ENCODE assay signal across 14 mouse cellular contexts in genomic region chr1:171501016-171501610, GRCm38 (mm10). TPM values are rescaled to one million over a fixed set of nuclear protein-coding genes. Genes with fewer than 3 reads are reported as not detected.
A peak's percentile ranks its signal among the peaks of the same experiment; 100 is the strongest.
DNase-seq lines count a peak whose midpoint lies in the region; ATAC-seq and TF ChIP-seq lines count a peak whose summit lies in the region.
"Had no signal": no experiment of that assay in that cellular context is flagged by ENCODE, and none has a peak within 500 bp of the region (broad histone marks: within the 10 kb centered on the region; RNA-seq: fewer than 3 reads in every experiment).

No protein-coding gene starts in this region.

- H3K27me3 ChIP-seq in heart, embryonic 12.5 days (replicated peaks) = no peaks in the 10 kb centered on the region
- no peaks in the 10 kb centered on the region for H3K27me3 ChIP-seq in kidney, embryonic 15.5 days
- no peaks in the 10 kb centered on the region for H3K27me3 ChIP-seq in ES-Bruce4 (ENCODE audit: control insufficient read depth, insufficient read depth, low read length, poor library complexity, severe bottlenecking)
- no peaks in the 10 kb centered on the region for H3K27me3 ChIP-seq in hindbrain, embryonic 14.5 days (ENCODE audit: control insufficient read depth, insufficient read depth, low read length)

- no peak overlapping the region for H3K4me3 ChIP-seq in heart, embryonic 12.5 days
- no peak overlapping the region; the same call in 1 of the 2 replicates for H3K4me3 ChIP-seq in kidney, embryonic 15.5 days (replicated peaks)
- H3K4me3 ChIP-seq in ES-Bruce4 (ENCODE audit: low read depth, low read length) = no peak overlapping the region
- no peak overlapping the region for H3K4me3 ChIP-seq in hindbrain, embryonic 14.5 days (replicated peaks; ENCODE audit: low read length)
- H3K4me3 ChIP-seq: left cerebral cortex, adult 2 months had no signal

- TF ChIP-seq CTCF in ES-Bruce4 (IDR thresholded peaks at IDR 0.05; ENCODE audit: low read depth, low read length) = no peak

- intact Hi-C loops in heart, postnatal 14 days (cut with DNase I) = loop anchor here (10.0 kb wide), 1 partner anchor 396 kb away; no protein-coding TSS in a partner anchor

- H3K9ac ChIP-seq in heart, embryonic 12.5 days = no peak overlapping the region
- H3K9ac ChIP-seq in kidney, embryonic 15.5 days = no peak overlapping the region
- H3K9ac ChIP-seq in ES-Bruce4 (ENCODE audit: low read depth, poor library complexity, severe bottlenecking) = no peak overlapping the region
- no peak overlapping the region for H3K9ac ChIP-seq in hindbrain, embryonic 14.5 days

- H3K27ac ChIP-seq in heart, embryonic 12.5 days (ENCODE audit: poor library complexity, severe bottlenecking) = no peak overlapping the region
- H3K27ac ChIP-seq in kidney, embryonic 15.5 days = peak overlapping the region; percentile 98; the same call in 1 of the 2 replicates
- H3K27ac ChIP-seq in ES-Bruce4 (ENCODE audit: insufficient read depth, low read length) = peak overlapping the region; percentile 8; the same call in 1 of the 2 replicates
- H3K27ac ChIP-seq in hindbrain, embryonic 14.5 days = no peak overlapping the region
- H3K27ac ChIP-seq: left cerebral cortex, adult 2 months; macrophage had no signal

- ATAC-seq in heart, embryonic 12.5 days (ENCODE audit: insufficient number of reproducible peaks, low FRiP score) = no peak
- ATAC-seq in kidney, embryonic 15.5 days (replicated peaks; ENCODE audit: low FRiP score) = no peak
- no peak for ATAC-seq in hindbrain, embryonic 14.5 days (ENCODE audit: low FRiP score)

- peaks cover 9% of the 10 kb centered on the region; the same call in 1 of the 2 replicates for H3K4me1 ChIP-seq in heart, embryonic 12.5 days (replicated peaks)
- H3K4me1 ChIP-seq in kidney, embryonic 15.5 days = peaks cover 17% of the 10 kb centered on the region
- peaks cover 3% of the 10 kb centered on the region for H3K4me1 ChIP-seq in ES-Bruce4 (ENCODE audit: control insufficient read depth, insufficient read depth, low read length)
- peaks cover 11% of the 10 kb centered on the region; the same call in 1 of the 2 replicates for H3K4me1 ChIP-seq in hindbrain, embryonic 14.5 days (replicated peaks; ENCODE audit: control insufficient read depth, insufficient read depth, low read length)

- H3K9me3 ChIP-seq in heart, embryonic 12.5 days (replicated peaks) = peaks cover 12% of the 10 kb centered on the region
- H3K9me3 ChIP-seq in kidney, embryonic 15.5 days (replicated peaks) = no peaks in the 10 kb centered on the region
- no peaks in the 10 kb centered on the region for H3K9me3 ChIP-seq in ES-Bruce4 (replicated peaks; ENCODE audit: control insufficient read depth, insufficient read depth, low read length, poor library complexity, severe bottlenecking)
- H3K9me3 ChIP-seq in hindbrain, embryonic 14.5 days (ENCODE audit: control insufficient read depth, low read length) = no peaks in the 10 kb centered on the region

- H3K36me3 ChIP-seq in heart, embryonic 12.5 days = no peaks in the 10 kb centered on the region; the same call in 1 of the 2 replicates
- H3K36me3 ChIP-seq in kidney, embryonic 15.5 days = no peaks in the 10 kb centered on the region
- no peaks in the 10 kb centered on the region for H3K36me3 ChIP-seq in ES-Bruce4 (ENCODE audit: control insufficient read depth, insufficient read depth, low read length, poor library complexity, severe bottlenecking)
- H3K36me3 ChIP-seq in hindbrain, embryonic 14.5 days (replicated peaks; ENCODE audit: control insufficient read depth, insufficient read depth) = no peaks in the 10 kb centered on the region

- TF ChIP-seq EP300 in ES-Bruce4 (IDR thresholded peaks at IDR 0.05; ENCODE audit: insufficient read depth, low read depth, low read length) = no peak

- TF ChIP-seq POLR2A in ES-Bruce4 (IDR thresholded peaks at IDR 0.05; ENCODE audit: insufficient read depth, low read length) = no peak

- H3K4me2 ChIP-seq in heart, embryonic 12.5 days = peak overlapping the region; percentile 61; the same call in 1 of the 2 replicates
- peak overlapping the region; percentile 46 for H3K4me2 ChIP-seq in kidney, embryonic 15.5 days
- H3K4me2 ChIP-seq in hindbrain, embryonic 14.5 days (replicated peaks) = peak overlapping the region; percentile 79; the same call in 1 of the 2 replicates

- WGBS in heart, embryonic 12.5 days = 57% methylated on average over 6 of the region's 6 CpGs
- 58% methylated on average over 6 of the region's 6 CpGs for WGBS in kidney, embryonic 15.5 days
- 67% methylated on average over 6 of the region's 6 CpGs for WGBS in hindbrain, embryonic 14.5 days

- no peak for DNase-seq in heart, postnatal 14 days
- no peak for DNase-seq in kidney, adult 11 months
- DNase-seq in hindbrain, embryonic 14.5 days (ENCODE audit: low spot score) = no peak
- DNase-seq in left cerebral cortex, adult 9 months (ENCODE audit: low spot score in 2 of 2) = no peak
- no peak for DNase-seq in frontal cortex, postnatal 25 days (ENCODE audit: low spot score in 2 of 2)
- DNase-seq: cerebellum, adult 11-12 months had no signal

RNA-seq across cellular contexts. Expression of gene Alyref2, which starts 2.2 kb away (rescaled TPM):
- polyA plus RNA-seq in heart, embryonic 12.5 days (2016; fragmentation: Nextera tagmentation; extraction: Ambion mirVana) = 12.4 and 13.3 TPM in 2 replicates
- 1 to 10 TPM; 2.8 to 3.2 TPM for total RNA-seq in heart, postnatal 14 days (2021)
- 11.2 and 13.7 TPM in 2 replicates for polyA plus RNA-seq in kidney, embryonic 15.5 days (2015; fragmentation: Nextera tagmentation; extraction: Ambion mirVana)
- polyA plus RNA-seq in ES-Bruce4 (2011; ENCODE audit: insufficient read depth, insufficient read length, low read depth, missing spikeins) = 4.7 and 5.2 TPM in 2 replicates
- polyA plus RNA-seq in hindbrain, embryonic 14.5 days (2014; fragmentation: Nextera tagmentation; extraction: Ambion mirVana) = 23.0 and 29.8 TPM in 2 replicates

RNA-seq across cellular contexts. Expression of gene Itln1, which starts 34.0 kb away (rescaled TPM):
- not detected in 2 replicates for polyA plus RNA-seq in heart, embryonic 12.5 days (2016; fragmentation: Nextera tagmentation; extraction: Ambion mirVana)
- total RNA-seq in heart, postnatal 14 days (2021) = not detected
- not detected in 2 replicates for polyA plus RNA-seq in kidney, embryonic 15.5 days (2015; fragmentation: Nextera tagmentation; extraction: Ambion mirVana)
- polyA plus RNA-seq in ES-Bruce4 (2011; ENCODE audit: insufficient read depth, insufficient read length, low read depth, missing spikeins) = not detected in 2 replicates
- polyA plus RNA-seq in hindbrain, embryonic 14.5 days (2014; fragmentation: Nextera tagmentation; extraction: Ambion mirVana) = not detected in 2 replicates
- total RNA-seq: common myeloid progenitor, adult 5-6 weeks; left cerebral cortex, adult 2 months had no signal
- polyA plus RNA-seq: C2C12; liver, embryonic 16.5 days; macrophage had no signal

RNA-seq across cellular contexts. Expression of gene Cd244a, which starts 57.9 kb away (rescaled TPM):
- not detected in 2 replicates for polyA plus RNA-seq in heart, embryonic 12.5 days (2016; fragmentation: Nextera tagmentation; extraction: Ambion mirVana)
- under 1 TPM; 0.38 to 0.41 TPM for total RNA-seq in heart, postnatal 14 days (2021)
- polyA plus RNA-seq in kidney, embryonic 15.5 days (2015; fragmentation: Nextera tagmentation; extraction: Ambion mirVana) = 0.08 and 0.26 TPM in 2 replicates
- not detected in 2 replicates for polyA plus RNA-seq in ES-Bruce4 (2011; ENCODE audit: insufficient read depth, insufficient read length, low read depth, missing spikeins)
- polyA plus RNA-seq in hindbrain, embryonic 14.5 days (2014; fragmentation: Nextera tagmentation; extraction: Ambion mirVana) = not detected in 2 replicates
- total RNA-seq: left cerebral cortex, adult 2 months had no signal
- polyA plus RNA-seq: C2C12 had no signal

Comparison
In these comparisons a context has a peak if more than half of its experiments do, and no peak if none do; other contexts are left out.
1. H3K27ac ChIP-seq: peak in kidney, embryonic 15.5 days (single experiment) and ES-Bruce4 (single experiment); none in heart, embryonic 12.5 days (single experiment) and hindbrain, embryonic 14.5 days (single experiment).
2. Peak in every context shown above with its lines, with median percentiles within 50 percentile points of each other: H3K4me2 ChIP-seq.